Mouse (Mus musculus) lung, postnatal 0 days (tissue): ENCODE measurements around the gene Spo11.

Experiments
- CTCF ChIP-seq: IDR thresholded peaks from 2 replicates; pipeline ENCODE4 v1.5.1; 2016; ENCODE audit warnings: antibody characterized with exemption, mild to moderate bottlenecking
- EP300 ChIP-seq: IDR thresholded peaks from 2 replicates; pipeline ENCODE4 v1.6.1; 2016; ENCODE audit warnings: antibody characterized with exemption, mild to moderate bottlenecking, control low read depth

- no peak for TF ChIP-seq CTCF
- no peak for TF ChIP-seq EP300
These were observed 41.8 kb downstream of the Spo11 start for GRCm38 (mm10) chr2:173019322-173019721.
